Mouse (Mus musculus): ENCODE measurements around the gene Ccdc6.

GRCm38 (mm10) chr10:70204505-70205399 lies 107.8 kb downstream of the Ccdc6 start, which contains the start of gene Mrln:
- no peak for TF ChIP-seq POLR2A (IDR thresholded peaks at IDR 0.05; ENCODE audit: insufficient read depth, low read depth, low read length)
- TF ChIP-seq CTCF (IDR thresholded peaks at IDR 0.05) = no peak
- no peak for TF ChIP-seq EP300 (IDR thresholded peaks at IDR 0.05; ENCODE audit: insufficient read depth, low read depth, low read length)
